Mouse (Mus musculus) v-Abl transformed pro-B cells (cell line): ENCODE measurements around the gene Ptpn6.

Experiments used
- in situ Hi-C, 2 experiments: fragments of 400-800 bp; cut with MboI; formaldehyde crosslinking; loops; one replicate each; pipeline ENCODE4 v1.15.1; 2025; ENCODE audit not compliant: unreplicated experiment in 2 of 2

The Ptpn6 gene

GRCm38 (mm10) chr6:124679486-124679885 is 59.0 kb downstream of the Ptpn6 start:
- in situ Hi-C loops = no loop called here

- in situ Hi-C loops = no loop called here
Measured at GRCm38 (mm10) chr6:124678769-124679168, 59.7 kb downstream of the Ptpn6 start.

DNA sequence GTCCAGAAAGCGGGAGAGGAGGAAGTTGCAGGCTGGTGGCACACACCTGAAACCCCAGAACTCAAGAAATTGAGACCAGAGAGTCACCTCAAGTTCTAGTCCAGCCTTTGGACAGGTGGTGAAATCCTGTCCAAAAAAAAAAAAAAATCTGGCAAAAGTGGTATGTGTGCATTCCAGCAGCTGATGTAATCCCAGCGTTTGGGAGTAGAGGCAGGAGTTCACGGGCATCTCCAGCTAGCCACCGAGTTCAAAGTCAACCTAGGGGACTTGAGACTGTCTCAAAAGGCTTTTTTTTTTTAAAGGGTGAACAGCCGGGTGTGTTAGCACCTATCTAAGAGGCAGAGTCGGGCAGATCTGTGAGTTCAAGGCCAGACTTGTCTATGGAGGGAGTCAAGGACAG is 62.3 kb downstream of the Ptpn6 start:
- in situ Hi-C loops = no loop called here

- in situ Hi-C loops = no loop called here
Measured at GRCm38 (mm10) chr6:124674591-124674990, 63.9 kb downstream of the Ptpn6 start.

GRCm38 (mm10) chr6:124673619-124674018 is 64.9 kb downstream of the Ptpn6 start:
- in situ Hi-C loops = no loop called here

DNA sequence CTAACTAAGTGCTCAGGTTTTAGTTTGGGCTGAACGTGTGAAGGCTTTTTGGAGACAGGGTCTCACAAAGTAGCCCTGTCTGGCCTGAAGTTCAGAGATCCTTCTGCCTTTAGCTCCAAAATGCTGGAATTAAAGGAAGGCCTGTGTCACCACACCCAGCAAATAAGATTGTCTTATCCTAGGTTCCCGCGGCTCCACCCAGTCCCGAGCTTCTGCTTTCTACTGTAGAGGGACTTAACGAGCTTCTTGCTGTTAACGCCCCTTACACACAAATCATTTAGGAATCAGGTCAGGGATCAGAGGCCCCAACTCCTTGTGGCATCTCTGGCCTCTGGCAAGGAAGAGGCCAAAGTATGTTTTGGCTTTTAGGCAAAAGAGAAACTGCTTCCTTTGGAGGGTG is 66.4 kb downstream of the Ptpn6 start:
- in situ Hi-C loops = no loop called here
